Mouse (Mus musculus): ENCODE data around the gene Celf1. TPM values are rescaled to one million over a fixed set of nuclear protein-coding genes. Genes with fewer than 3 reads are reported as not detected.
"Not testable (repeated sequence)": the region's sequence is repeated elsewhere in the genome, so short reads cannot be mapped to it uniquely, and the experiment has no call there.

Gene Celf1
- polyA plus RNA-seq, 1 experiment from 2014 or later, result 91.3 TPM

DNA sequence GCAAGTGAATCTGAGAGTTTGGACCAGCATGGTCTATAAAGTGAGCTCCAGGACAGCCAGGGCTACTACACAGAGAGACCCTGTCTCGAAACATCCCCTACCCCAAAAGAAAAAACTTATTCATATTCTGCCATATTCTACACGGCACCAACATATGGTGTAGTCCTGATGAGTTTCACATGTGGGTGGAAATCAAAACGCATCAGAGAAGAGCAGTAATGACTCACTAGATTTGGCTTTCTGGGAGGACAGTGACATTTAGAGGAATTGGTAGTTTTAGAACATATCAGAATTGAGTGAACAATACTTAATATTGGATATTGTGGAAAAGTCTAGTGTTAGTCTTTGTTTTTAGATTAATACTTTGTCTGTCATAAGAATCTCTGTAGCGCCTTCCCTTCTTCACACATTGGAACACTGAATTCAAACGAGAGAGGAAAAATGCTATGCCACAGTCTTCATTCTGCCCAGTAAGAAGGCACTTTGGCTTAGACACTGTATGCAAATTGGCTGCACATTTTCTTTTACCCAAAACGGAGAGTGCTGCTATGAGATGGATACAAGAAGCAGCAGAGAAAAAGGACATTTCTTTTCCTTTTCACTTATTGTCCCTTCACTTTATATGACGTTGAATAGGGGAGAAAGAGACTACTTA lies 35.1 kb downstream of the Celf1 start:
- Histone ChIP-seq H3K9ac (no peak overlapping the region), H3K27ac (no peak overlapping the region), H3K4me3 (no peak overlapping the region), H3K36me3 (peaks cover 10% of the 10 kb centered on the region; the same call in 1 of the 2 replicates), H3K9me3 (no peaks in the 10 kb centered on the region), H3K27me3 (no peaks in the 10 kb centered on the region), H3K4me2 (no peak overlapping the region), H3K4me1 (no peaks in the 10 kb centered on the region)
- no peak for ATAC-seq (ENCODE audit: insufficient number of reproducible peaks, insufficient read depth, low FRiP score, low TSS enrichment, low read depth)
- WGBS, result 68% methylated on average over 7 of the region's 7 CpGs

DNA sequence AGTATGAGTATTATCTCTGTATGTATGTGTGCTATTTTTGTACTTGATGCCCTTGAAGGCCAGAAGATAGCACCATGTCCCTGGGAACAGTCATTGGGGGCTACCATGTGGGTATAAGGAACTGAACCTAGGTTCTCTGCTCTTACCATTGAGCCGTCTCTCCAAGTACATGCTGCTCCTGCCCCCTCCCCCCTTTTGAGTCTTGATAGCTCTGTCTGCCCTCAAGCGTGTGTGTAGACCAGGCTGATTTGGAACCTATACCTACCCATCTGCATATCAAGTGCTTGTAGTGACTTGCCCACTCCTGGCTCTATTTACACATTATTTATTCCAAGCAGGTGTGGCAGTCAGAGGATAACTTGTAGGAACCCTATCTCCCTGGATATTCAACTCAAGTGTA lies 36.4 kb downstream of the Celf1 start:
- ATAC-seq (ENCODE audit: insufficient number of reproducible peaks, insufficient read depth, low FRiP score, low TSS enrichment, low read depth), result no peak
- Histone ChIP-seq H3K4me1 (no peaks in the 10 kb centered on the region), H3K27me3 (no peaks in the 10 kb centered on the region), H3K27ac (no peak overlapping the region), H3K36me3 (peaks cover 10% of the 10 kb centered on the region; the same call in 1 of the 2 replicates), H3K9me3 (no peaks in the 10 kb centered on the region), H3K9ac (no peak overlapping the region), H3K4me3 (no peak overlapping the region), H3K4me2 (no peak overlapping the region)
- WGBS, result 82% methylated on average over 2 of the region's 2 CpGs

DNA sequence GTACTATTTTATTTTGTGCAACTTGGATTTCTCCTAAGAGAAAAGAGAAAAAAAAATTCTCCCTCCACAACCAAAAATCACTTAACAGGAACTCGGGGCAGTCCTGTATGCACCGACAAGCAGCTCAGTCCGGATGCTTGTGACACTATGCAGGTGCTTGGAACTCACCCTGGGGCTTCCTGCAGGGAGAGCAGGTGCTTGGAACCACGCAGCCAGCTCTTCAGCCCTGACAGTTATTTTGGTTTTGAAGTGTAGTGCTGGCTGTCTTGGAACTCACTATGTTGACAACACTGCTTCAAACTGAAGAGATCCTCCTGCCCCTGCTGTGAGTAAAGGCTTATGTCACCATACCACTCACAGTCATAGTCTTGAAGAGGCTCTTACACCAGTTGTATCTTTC lies 37.1 kb downstream of the Celf1 start:
- H3K4me3 ChIP-seq, result no peak overlapping the region
- no peaks in the 10 kb centered on the region for H3K27me3 ChIP-seq
- no peak for ATAC-seq (ENCODE audit: insufficient number of reproducible peaks, insufficient read depth, low FRiP score, low TSS enrichment, low read depth)
- H3K36me3 ChIP-seq, result peaks cover 10% of the 10 kb centered on the region; the same call in 1 of the 2 replicates
- H3K4me2 ChIP-seq, result no peak overlapping the region
- H3K9me3 ChIP-seq, result no peaks in the 10 kb centered on the region
- H3K9ac ChIP-seq, result no peak overlapping the region
- H3K4me1 ChIP-seq, result no peaks in the 10 kb centered on the region
- no peak overlapping the region for H3K27ac ChIP-seq
- WGBS, result 82% methylated on average over 4 of the region's 4 CpGs

DNA sequence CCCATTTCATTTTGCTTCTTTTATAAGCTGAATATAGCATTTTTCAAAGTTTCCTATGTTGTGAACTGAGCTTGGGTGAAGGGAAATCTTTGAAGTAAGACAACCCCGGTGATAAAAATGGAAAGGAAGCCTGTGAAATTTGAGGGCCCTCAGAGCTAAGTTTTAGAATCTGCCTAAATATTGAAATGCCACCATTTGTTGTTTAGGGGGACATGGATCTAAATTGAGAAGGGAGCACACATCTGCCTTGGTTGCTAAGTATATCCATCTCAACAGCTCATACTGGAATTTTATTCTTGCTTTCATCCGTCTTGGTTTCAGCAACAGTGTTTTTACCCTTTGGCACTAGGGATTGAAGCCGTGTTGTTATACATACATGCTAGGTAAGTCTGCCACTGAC lies 45.9 kb downstream of the Celf1 start:
- Histone ChIP-seq H3K9ac (no peak overlapping the region), H3K4me1 (0 out of 2 replicates have a peak, but pooled peaks cover 5% of the 10 kb centered on the region), H3K4me3 (no peak overlapping the region), H3K9me3 (no peaks in the 10 kb centered on the region), H3K4me2 (no peak overlapping the region), H3K27ac (no peak overlapping the region), H3K36me3 (no peaks in the 10 kb centered on the region), H3K27me3 (no peaks in the 10 kb centered on the region)
- WGBS, result 83% methylated on average over 3 of the region's 3 CpGs
- ATAC-seq (ENCODE audit: insufficient number of reproducible peaks, insufficient read depth, low FRiP score, low TSS enrichment, low read depth), result no peak

DNA sequence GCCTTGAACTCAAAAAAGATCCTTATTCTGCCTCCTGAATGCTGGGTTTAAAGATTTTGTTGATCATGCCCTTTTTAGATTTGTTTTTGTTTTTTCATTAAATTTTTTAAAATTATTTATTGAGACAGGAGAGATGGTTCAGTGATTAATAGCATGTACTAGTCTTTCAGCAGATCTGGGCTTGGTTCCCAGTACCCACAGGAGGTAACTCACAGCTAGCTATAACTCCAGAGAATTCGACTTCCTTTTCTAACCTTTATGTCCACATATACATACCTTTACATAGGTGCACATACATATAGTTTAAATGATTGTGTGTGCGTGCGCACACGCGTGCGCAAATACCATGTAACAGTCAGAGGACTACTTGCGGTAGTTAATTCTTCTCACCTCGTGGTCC lies 68.4 kb downstream of the Celf1 start:
- Histone ChIP-seq H3K36me3 (peaks cover 85% of the 10 kb centered on the region), H3K4me2 (no peak overlapping the region), H3K9ac (no peak overlapping the region), H3K4me3 (no peak overlapping the region), H3K4me1 (no peaks in the 10 kb centered on the region), H3K27me3 (no peaks in the 10 kb centered on the region), H3K27ac (no peak overlapping the region), H3K9me3 (no peaks in the 10 kb centered on the region)
- 98% methylated on average over 8 of the region's 8 CpGs for WGBS
- no peak for ATAC-seq (ENCODE audit: insufficient number of reproducible peaks, insufficient read depth, low FRiP score, low TSS enrichment, low read depth)

DNA sequence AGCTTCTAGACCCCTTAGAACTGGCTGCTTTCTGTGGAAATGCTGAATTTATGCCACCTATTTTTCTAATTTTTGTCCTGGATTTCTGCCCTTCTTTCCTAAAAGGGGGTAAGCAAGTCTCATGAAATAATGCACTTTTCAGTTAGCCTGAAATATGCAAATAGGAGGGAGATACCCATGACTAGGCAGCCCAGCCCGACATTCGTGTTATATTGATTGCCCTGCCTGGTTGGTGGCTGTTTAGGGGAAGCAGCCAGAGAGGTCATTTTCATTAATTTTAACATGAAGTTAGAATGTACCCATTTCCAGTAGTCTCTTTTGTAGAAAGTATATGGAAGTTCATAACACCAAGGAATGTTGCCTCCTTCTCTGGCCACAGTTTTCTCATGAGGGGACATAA lies 73.7 kb downstream of the Celf1 start:
- Histone ChIP-seq H3K4me3 (no peak overlapping the region), H3K4me2 (no peak overlapping the region), H3K9ac (no peak overlapping the region), H3K4me1 (no peaks in the 10 kb centered on the region), H3K36me3 (peaks cover 82% of the 10 kb centered on the region), H3K9me3 (no peaks in the 10 kb centered on the region), H3K27ac (no peak overlapping the region), H3K27me3 (no peaks in the 10 kb centered on the region)
- ATAC-seq (ENCODE audit: insufficient number of reproducible peaks, insufficient read depth, low FRiP score, low TSS enrichment, low read depth), result no peak
- WGBS, result 86% methylated on average over 2 of the region's 2 CpGs

DNA sequence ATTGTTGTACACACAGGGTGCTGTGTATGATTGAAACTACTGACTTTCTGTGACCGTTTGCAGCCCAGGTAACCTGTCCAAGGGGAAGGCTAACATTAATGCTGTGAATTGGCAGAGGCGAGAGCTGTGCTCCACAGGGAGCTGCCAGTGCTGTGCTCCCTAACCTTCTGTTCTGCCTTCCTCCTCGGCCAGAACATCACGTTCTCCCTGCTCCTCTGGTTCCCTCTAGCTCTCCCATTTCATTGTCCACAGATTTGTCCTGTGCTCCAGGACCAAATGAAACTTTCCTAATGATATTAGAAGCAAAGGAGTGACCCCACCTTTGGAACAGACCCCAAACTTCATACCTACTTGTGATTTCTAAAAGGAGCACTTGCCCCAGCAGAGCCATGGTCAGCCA lies 75.2 kb downstream of the Celf1 start:
- no peak overlapping the region for H3K4me2 ChIP-seq
- H3K9ac ChIP-seq, result no peak overlapping the region

DNA sequence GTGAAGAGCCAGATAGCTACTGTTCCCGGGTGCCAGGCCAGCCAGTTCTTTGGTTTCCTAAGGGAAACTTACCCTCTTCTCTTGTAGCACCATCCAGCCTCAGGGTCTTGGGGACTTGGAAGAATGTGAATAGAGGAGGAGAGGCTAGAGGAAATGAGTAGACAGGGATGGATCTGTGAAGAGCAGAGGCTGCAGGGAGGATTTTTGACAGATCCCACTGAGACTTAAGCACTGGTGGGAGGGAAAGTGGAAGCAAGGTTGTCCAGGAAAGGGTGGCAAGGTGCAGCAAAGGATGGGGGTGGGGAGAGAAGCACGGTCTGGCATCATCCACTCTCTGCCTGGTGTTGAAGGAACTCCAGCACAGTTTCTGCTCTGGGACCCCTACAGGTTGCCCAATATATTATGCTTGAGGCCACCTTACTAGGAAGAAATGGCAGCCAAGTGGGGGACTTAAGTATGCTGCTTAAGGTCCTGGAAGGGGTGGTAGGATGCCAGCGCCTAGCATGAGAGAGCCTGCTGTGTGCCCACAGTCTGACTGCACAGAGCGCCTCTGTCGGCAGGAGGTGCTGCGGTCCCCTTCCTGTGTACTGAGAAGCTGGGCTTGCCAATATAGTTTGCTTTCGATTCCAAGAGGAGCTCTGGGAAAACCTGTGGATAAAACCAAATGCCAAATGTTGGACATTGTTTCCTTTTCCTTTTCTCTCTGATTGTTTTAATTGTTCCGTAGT lies 78.0 kb downstream of the Celf1 start:
- Histone ChIP-seq H3K4me2 (no peak overlapping the region), H3K4me3 (no peak overlapping the region), H3K36me3 (peaks cover 71% of the 10 kb centered on the region), H3K9ac (no peak overlapping the region), H3K27ac (no peak overlapping the region), H3K4me1 (no peaks in the 10 kb centered on the region), H3K9me3 (no peaks in the 10 kb centered on the region), H3K27me3 (no peaks in the 10 kb centered on the region)
- WGBS, result 89% methylated on average over 8 of the region's 8 CpGs
- no peak for ATAC-seq (ENCODE audit: insufficient number of reproducible peaks, insufficient read depth, low FRiP score, low TSS enrichment, low read depth)

More for the DNA sequence above, 75.2 kb downstream of the Celf1 start:
- Histone ChIP-seq H3K36me3 (peaks cover 76% of the 10 kb centered on the region), H3K4me1 (no peaks in the 10 kb centered on the region), H3K9me3 (no peaks in the 10 kb centered on the region), H3K4me3 (no peak overlapping the region), H3K27me3 (no peaks in the 10 kb centered on the region), H3K27ac (no peak overlapping the region)
- 80% methylated on average over 4 of the region's 4 CpGs for WGBS
- ATAC-seq (ENCODE audit: insufficient number of reproducible peaks, insufficient read depth, low FRiP score, low TSS enrichment, low read depth), result no peak

DNA sequence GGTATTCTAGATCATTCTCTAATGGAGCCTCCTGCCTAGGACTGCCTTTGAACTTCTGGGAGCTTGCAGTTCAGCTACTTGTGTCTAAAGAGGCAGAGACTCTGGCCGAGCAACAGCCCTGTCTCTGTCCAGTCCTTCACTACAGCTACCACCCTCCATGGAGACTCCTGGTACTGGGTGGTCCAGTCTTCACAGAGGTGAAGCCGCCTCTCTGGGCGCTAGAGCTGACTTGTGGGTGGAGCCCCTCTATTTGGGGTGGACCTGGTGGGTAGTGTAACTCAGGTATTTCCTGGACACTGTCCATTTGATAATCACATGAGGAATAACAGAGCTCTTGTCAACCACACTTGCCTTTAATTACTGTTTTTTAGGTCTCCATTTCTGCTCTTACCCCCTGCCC lies 79.7 kb downstream of the Celf1 start:
- no peak for ATAC-seq (ENCODE audit: insufficient number of reproducible peaks, insufficient read depth, low FRiP score, low TSS enrichment, low read depth)
- Histone ChIP-seq H3K36me3 (peaks cover 54% of the 10 kb centered on the region), H3K4me3 (no peak overlapping the region), H3K9me3 (no peaks in the 10 kb centered on the region), H3K9ac (no peak overlapping the region), H3K4me1 (no peaks in the 10 kb centered on the region), H3K27ac (no peak overlapping the region), H3K4me2 (no peak overlapping the region), H3K27me3 (no peaks in the 10 kb centered on the region)
- 100% methylated on average over 3 of the region's 3 CpGs for WGBS

DNA sequence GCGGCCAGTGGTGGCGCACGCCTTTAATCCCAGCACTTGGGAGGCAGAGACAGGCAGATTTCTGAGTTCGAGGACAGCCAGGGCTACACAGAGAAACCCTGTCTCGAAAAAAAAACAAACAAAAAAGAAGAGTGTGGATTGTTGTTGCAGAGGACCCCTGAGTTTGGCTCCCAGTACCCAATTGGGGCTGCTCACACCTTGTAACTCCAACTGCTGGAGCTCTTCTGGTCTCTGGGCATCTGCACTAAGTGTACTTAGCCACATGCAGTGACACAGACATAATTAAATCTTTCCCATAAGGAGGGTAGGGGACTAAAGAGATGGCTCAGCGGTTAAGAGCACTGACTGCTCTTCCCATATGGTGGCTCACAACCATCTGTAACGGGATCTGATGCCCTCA lies 82.1 kb downstream of the Celf1 start:
- ATAC-seq (ENCODE audit: insufficient number of reproducible peaks, insufficient read depth, low FRiP score, low TSS enrichment, low read depth); H3K27me3 ChIP-seq; H3K4me1 ChIP-seq; H3K27ac ChIP-seq; H3K4me2 ChIP-seq; H3K9ac ChIP-seq; H3K4me3 ChIP-seq; H3K9me3 ChIP-seq: not testable (repeated sequence)
- H3K36me3 ChIP-seq, result peaks cover 39% of the 10 kb centered on the region
- WGBS, result 94% methylated on average over 7 of the region's 7 CpGs

DNA sequence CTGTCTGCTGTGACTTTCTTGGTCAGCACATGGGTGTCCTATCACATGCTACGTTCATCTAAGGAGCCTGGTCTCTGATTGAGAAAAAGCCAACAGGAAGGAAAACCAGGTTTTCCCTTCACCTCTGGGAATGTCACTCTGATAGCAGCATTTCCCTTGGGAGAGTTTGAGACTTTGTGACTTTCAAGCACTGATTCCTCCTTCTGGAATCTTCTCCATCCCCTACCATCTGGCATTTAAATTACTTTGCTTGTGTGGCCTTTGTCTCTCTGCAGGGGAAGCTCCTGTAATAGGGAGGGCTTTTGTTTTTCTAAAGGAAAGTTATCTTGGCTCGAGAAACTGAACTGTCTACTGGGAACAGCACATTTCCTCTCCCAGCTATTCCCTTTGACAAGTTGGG lies 82.9 kb downstream of the Celf1 start:
- Histone ChIP-seq H3K27me3 (no peaks in the 10 kb centered on the region), H3K27ac (no peak overlapping the region), H3K4me2 (no peak overlapping the region), H3K9me3 (no peaks in the 10 kb centered on the region), H3K4me1 (no peaks in the 10 kb centered on the region), H3K36me3 (peaks cover 31% of the 10 kb centered on the region), H3K4me3 (no peak overlapping the region), H3K9ac (no peak overlapping the region)
- WGBS, result 78% methylated on average over 2 of the region's 2 CpGs
- ATAC-seq (ENCODE audit: insufficient number of reproducible peaks, insufficient read depth, low FRiP score, low TSS enrichment, low read depth), result no peak

DNA sequence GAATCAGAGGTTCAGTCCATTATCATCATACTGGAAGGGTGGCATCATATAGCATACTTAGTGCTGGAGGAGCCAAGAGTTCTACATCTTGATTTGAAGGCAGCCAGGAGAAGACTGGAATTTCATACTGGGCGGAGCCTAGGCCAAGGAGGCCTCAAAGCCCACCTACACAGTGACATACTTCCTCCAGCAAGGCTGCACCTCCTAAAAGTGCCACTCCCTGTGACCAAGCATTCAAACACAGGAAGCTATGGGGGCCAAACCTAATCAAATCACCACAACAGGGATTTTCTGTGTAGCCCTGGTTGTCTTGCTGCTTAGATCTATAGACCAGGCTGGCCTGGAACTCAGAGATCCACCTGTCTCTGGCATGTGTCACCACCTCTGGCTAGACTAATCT lies 83.8 kb downstream of the Celf1 start:
- Histone ChIP-seq H3K4me3 (no peak overlapping the region), H3K9me3 (no peaks in the 10 kb centered on the region), H3K4me1 (no peaks in the 10 kb centered on the region), H3K27me3 (no peaks in the 10 kb centered on the region), H3K9ac (no peak overlapping the region), H3K36me3 (peaks cover 27% of the 10 kb centered on the region), H3K4me2 (no peak overlapping the region), H3K27ac (no peak overlapping the region)
- no peak for ATAC-seq (ENCODE audit: insufficient number of reproducible peaks, insufficient read depth, low FRiP score, low TSS enrichment, low read depth)
- 97% methylated on average over 1 of the region's 1 CpGs for WGBS
